Mouse (Mus musculus): ENCODE measurements around the gene Rxylt1.

Gene Rxylt1

GRCm38 (mm10) chr10:122044926-122045325 is 52.2 kb downstream of the Rxylt1 start:
- no peak for DNase-seq (ENCODE audit: low read depth, low spot score)

DNA sequence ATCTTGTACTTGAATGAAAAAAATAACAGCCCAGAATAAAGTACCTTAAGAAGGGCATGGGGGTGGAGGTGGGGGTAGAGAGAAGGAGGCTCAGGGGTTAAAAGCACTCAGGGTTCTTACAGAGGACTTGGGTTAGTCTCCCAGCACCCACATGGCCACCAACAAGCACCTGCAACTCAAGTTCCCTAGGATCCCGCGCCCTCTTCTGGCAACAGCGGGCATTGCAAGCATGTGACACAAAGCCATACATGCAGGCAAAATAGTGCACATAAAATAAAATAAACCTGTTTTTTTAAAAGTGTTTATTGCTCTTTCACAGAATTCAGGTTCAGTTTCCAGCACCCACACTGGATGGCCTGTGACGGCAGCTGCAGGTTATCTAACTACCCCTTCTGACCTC is 56.8 kb downstream of the Rxylt1 start:
- peak; percentile 59 for DNase-seq (ENCODE audit: low read depth, low spot score)

DNA sequence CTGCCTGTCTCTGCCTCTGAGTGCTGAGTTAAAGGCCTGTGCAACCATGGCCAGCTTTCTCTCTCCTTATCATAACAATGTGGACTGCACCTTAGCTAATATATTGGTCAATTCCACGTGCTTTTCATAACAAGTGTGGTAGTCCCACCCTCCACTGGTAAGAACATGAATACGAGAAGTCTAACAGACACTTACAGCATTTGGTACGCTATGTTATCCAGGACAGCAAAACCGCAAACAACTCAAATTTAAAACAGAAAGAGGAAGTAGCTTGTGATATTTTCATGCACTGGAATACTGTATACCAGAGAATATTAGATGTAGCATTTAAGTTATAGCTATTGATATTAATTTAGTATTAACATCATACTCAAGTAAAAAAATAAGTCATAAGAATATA is 57.6 kb downstream of the Rxylt1 start:
- no peak for DNase-seq (ENCODE audit: low read depth, low spot score)

- DNase-seq (ENCODE audit: low read depth, low spot score), result peak; percentile 36
Observed at GRCm38 (mm10) chr10:122038554-122038953, 58.6 kb downstream of the Rxylt1 start.

GRCm38 (mm10) chr10:122033271-122033670 is 63.9 kb downstream of the Rxylt1 start:
- no peak for DNase-seq (ENCODE audit: low read depth, low spot score)

DNA sequence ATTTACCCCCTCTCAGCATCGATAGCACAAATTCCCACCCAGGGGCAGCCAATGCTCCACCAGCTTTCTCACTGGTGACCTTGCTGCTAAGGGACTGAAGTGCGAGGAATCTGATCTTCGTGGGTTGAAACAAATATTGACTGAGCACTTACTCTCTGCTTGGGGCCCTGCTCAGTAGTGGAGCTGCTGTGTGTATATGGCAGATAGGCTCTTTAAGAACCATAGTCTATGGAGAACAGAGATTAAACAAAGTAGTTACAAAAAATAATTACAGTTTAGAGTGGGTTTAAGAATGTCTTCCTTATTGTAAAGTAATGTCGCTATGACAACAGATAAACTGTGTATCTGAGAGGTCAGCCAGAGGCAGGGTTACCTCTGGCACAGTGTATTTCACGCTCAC is 66.8 kb downstream of the Rxylt1 start:
- no peak for DNase-seq (ENCODE audit: low read depth, low spot score)

DNA sequence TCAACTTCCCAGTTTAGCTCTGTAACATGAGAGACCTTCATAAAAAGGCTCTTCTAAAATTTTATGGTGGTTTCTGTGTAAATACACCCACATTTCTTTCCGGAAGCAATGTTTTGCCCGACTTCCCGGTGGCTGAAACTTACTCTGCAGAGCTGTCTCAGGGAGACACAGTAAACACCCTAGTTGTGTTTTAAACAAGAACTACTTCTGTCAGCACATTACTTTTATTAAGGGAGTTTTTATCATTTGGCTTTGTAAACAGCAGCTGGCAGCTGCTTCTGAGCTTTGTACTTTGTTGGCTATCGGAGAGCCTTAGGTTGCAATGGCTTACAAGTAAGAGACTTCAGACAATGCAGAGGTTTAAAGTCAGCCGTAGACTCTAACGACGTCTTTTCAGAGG is 67.4 kb downstream of the Rxylt1 start:
- no peak for DNase-seq (ENCODE audit: low read depth, low spot score)

All from CD4-positive, CD25-positive, alpha-beta regulatory T cell, adult 2 months (primary cell).